8 mouse cellular contexts compared by ENCODE assay signal in genomic region chr6:22280217-22280861, GRCm38 (mm10). TPM values are rescaled to one million over a fixed set of nuclear protein-coding genes. Genes with fewer than 3 reads are reported as not detected.
A peak's percentile ranks its signal among the peaks of the same experiment; 100 is the strongest.
DNase-seq lines count a peak whose midpoint lies in the region; ATAC-seq and TF ChIP-seq lines count a peak whose summit lies in the region.

No protein-coding gene starts in this region.

- TF ChIP-seq CTCF in kidney, postnatal 0 days (IDR thresholded peaks at IDR 0.05; ENCODE audit: low read depth): no peak

- peak; percentile 66 to 71 for DNase-seq in heart, adult 18-20 months
- no peak for DNase-seq in heart, embryonic 10.5 days (ENCODE audit: low spot score)
- peak; percentile 72 to 79 for DNase-seq in adrenal gland, postnatal 36 days
- DNase-seq in gastrocnemius, postnatal 14 days: peak; percentile 66
- peak; percentile 55 for DNase-seq in kidney, postnatal 0 days (ENCODE audit: low spot score)
- DNase-seq in right cerebral cortex, postnatal 25 days: peak; percentile 16
- no peak for DNase-seq in MN1 (ENCODE audit: low spot score)

- no peaks in the 10 kb centered on the region for H3K27me3 ChIP-seq in heart, embryonic 10.5 days (ENCODE audit: insufficient read depth, poor library complexity, severe bottlenecking)
- no peaks in the 10 kb centered on the region for H3K27me3 ChIP-seq in kidney, postnatal 0 days (ENCODE audit: insufficient read depth, low read length)
- H3K27me3 ChIP-seq in liver, embryonic 15.5 days: no peaks in the 10 kb centered on the region

- H3K36me3 ChIP-seq in heart, embryonic 10.5 days: no peaks in the 10 kb centered on the region
- no peaks in the 10 kb centered on the region for H3K36me3 ChIP-seq in kidney, postnatal 0 days (ENCODE audit: insufficient read depth, low read length)
- no peaks in the 10 kb centered on the region for H3K36me3 ChIP-seq in liver, embryonic 15.5 days (replicated peaks)

- H3K4me3 ChIP-seq in heart, embryonic 10.5 days: no peak overlapping the region
- H3K4me3 ChIP-seq in kidney, postnatal 0 days (replicated peaks; ENCODE audit: low read depth, low read length): no peak overlapping the region
- no peak overlapping the region for H3K4me3 ChIP-seq in liver, embryonic 15.5 days (replicated peaks)

- no peak overlapping the region for H3K9ac ChIP-seq in kidney, postnatal 0 days (ENCODE audit: low read depth, low read length)
- no peak overlapping the region for H3K9ac ChIP-seq in liver, embryonic 15.5 days

- no peak overlapping the region for H3K27ac ChIP-seq in heart, embryonic 10.5 days
- no peak overlapping the region for H3K27ac ChIP-seq in kidney, postnatal 0 days
- no peak overlapping the region for H3K27ac ChIP-seq in liver, embryonic 15.5 days (replicated peaks)

- peak overlapping the region; percentile 35 for H3K4me2 ChIP-seq in kidney, postnatal 0 days (ENCODE audit: low read length)
- peak overlapping the region; percentile 36 for H3K4me2 ChIP-seq in liver, embryonic 15.5 days

- H3K9me3 ChIP-seq in heart, embryonic 10.5 days: no peaks in the 10 kb centered on the region
- no peaks in the 10 kb centered on the region for H3K9me3 ChIP-seq in kidney, postnatal 0 days (replicated peaks; ENCODE audit: low read length)
- H3K9me3 ChIP-seq in liver, embryonic 15.5 days (replicated peaks): no peaks in the 10 kb centered on the region

- intact Hi-C loops in gastrocnemius, postnatal 14 days (cut with DNase I; ENCODE audit: low total_unique reads): no loop called here

- peak; percentile 70 for ATAC-seq in kidney, postnatal 0 days (replicated peaks; ENCODE audit: low FRiP score, low read depth)
- ATAC-seq in liver, embryonic 15.5 days (ENCODE audit: insufficient read depth): peak; percentile 49; the same call in 1 of the 2 replicates

- no peaks in the 10 kb centered on the region for H3K4me1 ChIP-seq in heart, embryonic 10.5 days
- no peaks in the 10 kb centered on the region; the same call in 1 of the 2 replicates for H3K4me1 ChIP-seq in kidney, postnatal 0 days (replicated peaks; ENCODE audit: insufficient read depth, low read length)
- 0 out of 2 replicates have a peak, but pooled peaks cover 2% of the 10 kb centered on the region for H3K4me1 ChIP-seq in liver, embryonic 15.5 days (replicated peaks)

- WGBS in heart, embryonic 10.5 days: 75% methylated on average over 14 of the region's 14 CpGs
- 24% methylated on average over 14 of the region's 14 CpGs for WGBS in kidney, postnatal 0 days
- 60% methylated on average over 14 of the region's 14 CpGs for WGBS in liver, embryonic 15.5 days (ENCODE audit: insufficient replicate concordance)

RNA-seq across cellular contexts. Expression of gene Wnt16, which starts 7.7 kb away (rescaled TPM):
- total RNA-seq in heart, adult 18-20 months (2021): under 1 TPM in 1 of 2 experiments, not detected in 1; 0.64 TPM
- polyA plus RNA-seq in heart, embryonic 10.5 days (2016; fragmentation: Nextera tagmentation; extraction: Ambion mirVana): 0.09 and 0.69 TPM in 2 replicates
- total RNA-seq in adrenal gland, postnatal 36 days (2021): under 1 TPM in 1 of 2 experiments, not detected in 1; 0.16 TPM
- total RNA-seq in gastrocnemius, postnatal 14 days (2021): 1 to 10 TPM; 1.4 to 2.1 TPM
- 1.1 and 1.6 TPM in 2 replicates for polyA plus RNA-seq in kidney, postnatal 0 days (2015; fragmentation: Nextera tagmentation; extraction: Ambion mirVana)
- polyA plus RNA-seq in liver, embryonic 15.5 days (2015; fragmentation: Nextera tagmentation; extraction: Ambion mirVana): not detected in 2 replicates

Comparison
In these comparisons a context has a peak if more than half of its experiments do, and no peak if none do; other contexts are left out.
1. DNase-seq: peak in heart, adult 18-20 months (2 of 2), adrenal gland, postnatal 36 days (2 of 2), gastrocnemius, postnatal 14 days (single experiment), kidney, postnatal 0 days (single experiment) and right cerebral cortex, postnatal 25 days (single experiment); none in heart, embryonic 10.5 days (single experiment) and MN1 (single experiment).